Mouse (Mus musculus): ENCODE data around the gene Snx25. TPM values are rescaled to one million over a fixed set of nuclear protein-coding genes. Genes with fewer than 3 reads are reported as not detected.

The Snx25 gene
- total and polyA plus RNA-seq, 3 experiments, result 20.0 to 23.1 TPM; not detected in 1

DNA sequence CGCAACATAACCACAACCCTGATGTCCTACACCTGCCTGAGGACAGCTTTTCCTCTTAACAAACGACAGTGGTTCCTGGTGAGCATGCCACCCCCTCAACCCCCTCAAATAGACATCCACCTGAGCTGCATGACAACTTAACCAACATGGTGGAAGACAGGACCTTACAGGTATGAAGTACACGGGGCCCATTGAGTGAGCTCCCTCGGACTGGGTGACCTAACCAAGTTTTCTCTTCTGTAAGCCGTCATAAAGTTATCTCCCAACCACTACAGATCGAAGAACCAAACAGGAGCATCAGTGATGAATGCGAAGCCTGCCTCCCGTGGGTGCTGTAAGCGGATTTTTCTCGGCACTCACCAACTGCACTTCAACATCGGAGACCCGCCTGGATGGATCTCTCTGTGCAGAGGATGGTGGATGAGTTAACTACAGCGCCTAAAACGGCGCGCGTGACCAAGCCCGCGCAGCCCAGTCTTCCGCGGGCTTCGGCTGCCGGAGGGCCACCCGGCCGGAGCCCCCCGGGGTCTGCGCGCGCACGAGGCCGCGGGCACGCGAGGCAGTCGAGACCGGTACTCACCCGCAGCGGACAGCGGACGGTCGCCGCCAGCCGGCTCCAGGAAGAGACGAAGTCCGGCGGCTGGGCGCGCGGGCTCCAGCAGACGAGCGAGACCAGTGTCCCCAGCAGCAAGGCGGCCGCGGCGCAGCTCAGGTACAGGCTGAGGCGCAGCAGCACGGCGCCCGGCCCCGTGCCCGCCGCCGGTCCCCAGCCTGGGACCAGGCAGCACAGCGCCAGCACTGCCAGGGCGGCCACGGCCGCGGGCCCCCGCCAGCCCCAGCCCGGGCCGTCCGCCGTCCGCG, 527 bp downstream of the Snx25 start, which contains the start of gene Cfap97:
Gene Cfap97, plus strand, starts transcription at position 570 of the 861 bp plus-strand sequence.
- peaks cover 4 to 12% of the 10 kb centered on the region in 2 experiments for H3K4me1 ChIP-seq (ENCODE audit: control insufficient read depth in 1 of 2, insufficient read depth in 2 of 2, low read length in 2 of 2)
- H3K27ac ChIP-seq (ENCODE audit: control insufficient read depth, low read depth, low read length), result no peak within 1 kb of the TSS; the same call in 1 of the 2 replicates
- H3K9me3 ChIP-seq (replicated peaks; ENCODE audit: insufficient read depth, low read length), result no peaks in the 10 kb centered on the region
- H3K36me3 ChIP-seq (ENCODE audit: control insufficient read depth in 1 of 2, insufficient read depth in 2 of 2, low read length in 2 of 2), result peaks cover 0 to 14% of the 10 kb centered on the region in 2 experiments; a peak in 2 of 4 replicates
- H3K79me2 ChIP-seq (ENCODE audit: control insufficient read depth, insufficient read depth, low read length, poor library complexity), result peaks cover 29% of the 10 kb centered on the region
- H3K4me3 ChIP-seq (ENCODE audit: control insufficient read depth in 1 of 2, insufficient read depth in 1 of 2, low read depth in 2 of 2, low read length in 2 of 2), result peak within 1 kb of the TSS; percentile 79 to 98
- TF ChIP-seq E2F4 (IDR thresholded peaks at IDR 0.05; ENCODE audit: borderline replicate concordance, low read depth, low read length), result no peak
- no peak for TF ChIP-seq CTCF (IDR thresholded peaks at IDR 0.05 in 2 of 3, conservative IDR thresholded peaks at IDR 0.05 in 1 of 3; ENCODE audit: control insufficient read depth in 1 of 3, insufficient read depth in 1 of 3, low read depth in 2 of 3, low read length in 3 of 3, poor library complexity in 1 of 3, severe bottlenecking in 1 of 3)
- TF ChIP-seq KAT2A (conservative IDR thresholded peaks at IDR 0.05; ENCODE audit: low read depth, low read length), result no peak
- peak; percentile 11; the same call in 1 of the 2 replicates for TF ChIP-seq MXI1 (IDR thresholded peaks at IDR 0.05; ENCODE audit: low read depth, low read length)
- no peak for TF ChIP-seq CHD1 (IDR thresholded peaks at IDR 0.05; ENCODE audit: low read depth, low read length)
- no peak for TF ChIP-seq NELFE (IDR thresholded peaks at IDR 0.05; ENCODE audit: low read depth, low read length)
- TF ChIP-seq SMC3 (IDR thresholded peaks at IDR 0.05; ENCODE audit: low read depth, low read length), result no peak
- TF ChIP-seq EP300 (IDR thresholded peaks at IDR 0.05; ENCODE audit: low read depth in 1 of 2, low read length in 2 of 2), result no peak
- no peak for TF ChIP-seq GATA1 (IDR thresholded peaks at IDR 0.05; ENCODE audit: low read depth, low read length)
- TF ChIP-seq MAZ (IDR thresholded peaks at IDR 0.05; ENCODE audit: low read depth, low read length), result no peak
- no peak for TF ChIP-seq USF2 (IDR thresholded peaks at IDR 0.05; ENCODE audit: borderline replicate concordance in 1 of 2, insufficient read depth in 1 of 2, low read depth in 1 of 2, low read length in 2 of 2)
- TF ChIP-seq MYC (IDR thresholded peaks at IDR 0.05; ENCODE audit: low read depth, low read length), result no peak
- TF ChIP-seq UBTF (IDR thresholded peaks at IDR 0.05; ENCODE audit: borderline replicate concordance, insufficient read depth, low read depth, low read length), result 0 out of 2 replicates have a peak, but pooled peaks have one; percentile 61
- no peak for TF ChIP-seq ZMIZ1 (IDR thresholded peaks at IDR 0.05; ENCODE audit: low read depth, low read length)
- no peak for TF ChIP-seq ELF1 (IDR thresholded peaks at IDR 0.05; ENCODE audit: low read depth, low read length)
- no peak for TF ChIP-seq RCOR1 (IDR thresholded peaks at IDR 0.05; ENCODE audit: low read depth, low read length)
- no peaks in the 10 kb centered on the region for H3K27me3 ChIP-seq (ENCODE audit: control insufficient read depth in 1 of 2, insufficient read depth in 2 of 2, low read length in 2 of 2)
- peak within 1 kb of the TSS; percentile 80 for H3K9ac ChIP-seq (ENCODE audit: control insufficient read depth, low read depth, low read length, poor library complexity, severe bottlenecking)
- no peak for DNase-seq (ENCODE audit: low read depth, low spot score)

DNA sequence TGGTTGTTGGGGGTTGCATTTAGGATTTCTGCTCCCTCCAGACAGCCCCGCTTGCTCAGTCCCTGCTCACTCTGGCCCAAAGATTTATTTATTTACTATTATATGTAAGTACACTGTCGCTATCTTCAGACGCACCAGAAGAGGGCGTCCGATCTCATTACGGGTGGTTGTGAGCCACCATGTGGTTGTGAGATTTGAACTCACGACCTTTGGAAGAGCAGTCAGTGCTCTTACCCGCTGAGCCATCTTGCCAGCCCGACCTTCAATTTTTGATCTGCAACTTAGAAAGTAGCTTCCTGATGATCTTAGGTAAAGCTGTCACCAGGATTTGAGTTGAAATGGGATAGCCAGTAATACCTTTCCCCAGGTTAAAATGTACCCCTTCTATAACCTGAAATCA, 2.2 kb downstream of the Snx25 start:
- peaks cover 34% of the 10 kb centered on the region for H3K79me2 ChIP-seq (ENCODE audit: control insufficient read depth, insufficient read depth, low read length, poor library complexity)
- no peaks in the 10 kb centered on the region for H3K9me3 ChIP-seq (replicated peaks; ENCODE audit: insufficient read depth, low read length)
- H3K27ac ChIP-seq (ENCODE audit: control insufficient read depth, low read depth, low read length), result no peak overlapping the region
- peak overlapping the region in 1 of 2 experiments; percentile 89; a peak in 1 of 4 replicates for H3K4me3 ChIP-seq (ENCODE audit: control insufficient read depth in 1 of 2, insufficient read depth in 1 of 2, low read depth in 2 of 2, low read length in 2 of 2)
- peak; percentile 40 for DNase-seq (ENCODE audit: low read depth, low spot score)
- peaks cover 12 to 18% of the 10 kb centered on the region in 2 experiments for H3K4me1 ChIP-seq (ENCODE audit: control insufficient read depth in 1 of 2, insufficient read depth in 2 of 2, low read length in 2 of 2)
- no peaks in the 10 kb centered on the region for H3K27me3 ChIP-seq (ENCODE audit: control insufficient read depth in 1 of 2, insufficient read depth in 2 of 2, low read length in 2 of 2)
- H3K9ac ChIP-seq (ENCODE audit: control insufficient read depth, low read depth, low read length, poor library complexity, severe bottlenecking), result no peak overlapping the region
- no peak for TF ChIP-seq ZC3H11A (IDR thresholded peaks at IDR 0.05; ENCODE audit: low read depth, low read length)
- no peak for TF ChIP-seq POLR2AphosphoS5 (IDR thresholded peaks at IDR 0.05; ENCODE audit: borderline replicate concordance, low read depth, low read length)
- peak; percentile 63; the same call in 1 of the 2 replicates for TF ChIP-seq TBP (IDR thresholded peaks at IDR 0.05; ENCODE audit: low read depth, low read length)
- no peak for TF ChIP-seq CHD1 (IDR thresholded peaks at IDR 0.05; ENCODE audit: low read depth, low read length)
- TF ChIP-seq TCF12 (IDR thresholded peaks at IDR 0.05; ENCODE audit: low read depth, low read length), result no peak
- peak in 2 of 3 experiments; percentile 39 to 40; a peak in 4 of 6 replicates for TF ChIP-seq CTCF (IDR thresholded peaks at IDR 0.05 in 2 of 3, conservative IDR thresholded peaks at IDR 0.05 in 1 of 3; ENCODE audit: control insufficient read depth in 1 of 3, insufficient read depth in 1 of 3, low read depth in 2 of 3, low read length in 3 of 3, poor library complexity in 1 of 3, severe bottlenecking in 1 of 3)
- no peak for TF ChIP-seq HCFC1 (IDR thresholded peaks at IDR 0.05; ENCODE audit: low read depth, low read length)
- peaks cover 0 to 23% of the 10 kb centered on the region in 2 experiments; a peak in 2 of 4 replicates for H3K36me3 ChIP-seq (ENCODE audit: control insufficient read depth in 1 of 2, insufficient read depth in 2 of 2, low read length in 2 of 2)

Measured in MEL (cell line).